Mouse (Mus musculus): ENCODE data around the gene Gpx3. TPM values are rescaled to one million over a fixed set of nuclear protein-coding genes. Genes with fewer than 3 reads are reported as not detected.
A peak's percentile ranks its signal among the peaks of the same experiment; 100 is the strongest.
"Not testable (repeated sequence)": the region's sequence is repeated elsewhere in the genome, so short reads cannot be mapped to it uniquely, and the experiment has no call there.

The Gpx3 gene
- 2.0 and 3.1 TPM in 2 replicates for total RNA-seq (2014; rRNA removed)
- polyA plus RNA-seq (2012; rRNA removed), result 2.7 and 3.3 TPM in 2 replicates

GRCm38 (mm10) chr11:54902333-54903323 lies at the start of gene Gpx3:
Gpx3 (plus strand) TSS chr11:54902453.
- H3K4me3 ChIP-seq (ENCODE audit: insufficient read depth, low read depth, low read length), result peak within 1 kb of the TSS; percentile 50
- H3K79me2 ChIP-seq (ENCODE audit: control insufficient read depth, insufficient read depth, low read length), result no peaks in the 10 kb centered on the region
- H3K27ac ChIP-seq (replicated peaks; ENCODE audit: insufficient read depth, low read depth, low read length), result no peak within 1 kb of the TSS
- no peak for DNase-seq (ENCODE audit: extremely low read depth, low read depth, low spot score)
- H3K27me3 ChIP-seq (ENCODE audit: control insufficient read depth, insufficient read depth, low read length), result peaks cover 5% of the 10 kb centered on the region; the same call in 1 of the 2 replicates
- no peaks in the 10 kb centered on the region for H3K4me1 ChIP-seq (ENCODE audit: control insufficient read depth, insufficient read depth, low read length)
- H3K36me3 ChIP-seq (ENCODE audit: control insufficient read depth, insufficient read depth, low read length), result no peaks in the 10 kb centered on the region
- TF ChIP-seq POLR2A (IDR thresholded peaks at IDR 0.05; ENCODE audit: extremely low read depth, insufficient read depth, low read length) (no peak), CTCF (IDR thresholded peaks at IDR 0.05; ENCODE audit: low read depth, low read length) (no peak)
- WGBS, result 17% methylated on average over 45 of the region's 45 CpGs
- peak within 1 kb of the TSS; percentile 44; the same call in 1 of the 2 replicates for H3K9ac ChIP-seq (ENCODE audit: low read depth, low read length)

- not testable (repeated sequence) for H3K4me1 ChIP-seq (ENCODE audit: control insufficient read depth, insufficient read depth, low read length); H3K27ac ChIP-seq (replicated peaks; ENCODE audit: insufficient read depth, low read depth, low read length); H3K27me3 ChIP-seq (ENCODE audit: control insufficient read depth, insufficient read depth, low read length); H3K4me3 ChIP-seq (ENCODE audit: insufficient read depth, low read depth, low read length); H3K36me3 ChIP-seq (ENCODE audit: control insufficient read depth, insufficient read depth, low read length); H3K9ac ChIP-seq (ENCODE audit: low read depth, low read length); H3K79me2 ChIP-seq (ENCODE audit: control insufficient read depth, insufficient read depth, low read length); DNase-seq (ENCODE audit: extremely low read depth, low read depth, low spot score)
- 93% methylated on average over 12 of the region's 12 CpGs for WGBS
These were observed 43.4 kb upstream of the Gpx3 start for GRCm38 (mm10) chr11:54858880-54859279.

- Histone ChIP-seq H3K27ac (replicated peaks; ENCODE audit: insufficient read depth, low read depth, low read length) (no peak overlapping the region), H3K9ac (ENCODE audit: low read depth, low read length) (no peak overlapping the region), H3K27me3 (ENCODE audit: control insufficient read depth, insufficient read depth, low read length) (no peaks in the 10 kb centered on the region), H3K4me3 (ENCODE audit: insufficient read depth, low read depth, low read length) (peak overlapping the region; percentile 93), H3K36me3 (ENCODE audit: control insufficient read depth, insufficient read depth, low read length) (no peaks in the 10 kb centered on the region), H3K79me2 (ENCODE audit: control insufficient read depth, insufficient read depth, low read length) (peaks cover 3% of the 10 kb centered on the region; the same call in 1 of the 2 replicates), H3K4me1 (ENCODE audit: control insufficient read depth, insufficient read depth, low read length) (peaks cover 2% of the 10 kb centered on the region; the same call in 1 of the 2 replicates)
- TF ChIP-seq POLR2A (IDR thresholded peaks at IDR 0.05; ENCODE audit: extremely low read depth, insufficient read depth, low read length) (no peak), CTCF (IDR thresholded peaks at IDR 0.05; ENCODE audit: low read depth, low read length) (peak; percentile 27; the same call in 1 of the 2 replicates)
- 34% methylated on average over 11 of the region's 11 CpGs for WGBS
- DNase-seq (ENCODE audit: extremely low read depth, low read depth, low spot score), result no peak
These were observed 42.7 kb upstream of the Gpx3 start for GRCm38 (mm10) chr11:54859322-54860165.

- peaks cover 3% of the 10 kb centered on the region; the same call in 1 of the 2 replicates for H3K79me2 ChIP-seq (ENCODE audit: control insufficient read depth, insufficient read depth, low read length)
- peak; percentile 96 for DNase-seq (ENCODE audit: extremely low read depth, low read depth, low spot score)
- peak within 1 kb of the TSS; percentile 81 for H3K9ac ChIP-seq (ENCODE audit: low read depth, low read length)
- H3K4me3 ChIP-seq (ENCODE audit: insufficient read depth, low read depth, low read length), result peak within 1 kb of the TSS; percentile 93
- H3K36me3 ChIP-seq (ENCODE audit: control insufficient read depth, insufficient read depth, low read length), result no peaks in the 10 kb centered on the region
- 1% methylated on average over 42 of the region's 42 CpGs for WGBS
- peaks cover 2% of the 10 kb centered on the region; the same call in 1 of the 2 replicates for H3K4me1 ChIP-seq (ENCODE audit: control insufficient read depth, insufficient read depth, low read length)
- H3K27ac ChIP-seq (replicated peaks; ENCODE audit: insufficient read depth, low read depth, low read length), result peak within 1 kb of the TSS; percentile 93
- H3K27me3 ChIP-seq (ENCODE audit: control insufficient read depth, insufficient read depth, low read length), result no peaks in the 10 kb centered on the region
- no peak for TF ChIP-seq CTCF (IDR thresholded peaks at IDR 0.05; ENCODE audit: low read depth, low read length)
- TF ChIP-seq POLR2A (IDR thresholded peaks at IDR 0.05; ENCODE audit: extremely low read depth, insufficient read depth, low read length), result peak; percentile 68
These were observed 41.8 kb upstream of the Gpx3 start, which contains the start of gene Lyrm7 for GRCm38 (mm10) chr11:54860256-54861038. Lyrm7 (minus strand) TSS chr11:54860916.
